Mouse (Mus musculus): ENCODE measurements around the gene Hikeshi. TPM values are rescaled to one million over a fixed set of nuclear protein-coding genes. Genes with fewer than 3 reads are reported as not detected.

The Hikeshi gene
- 10 to 100 TPM; 49.5 to 63.7 TPM for total RNA-seq (2023)

DNA sequence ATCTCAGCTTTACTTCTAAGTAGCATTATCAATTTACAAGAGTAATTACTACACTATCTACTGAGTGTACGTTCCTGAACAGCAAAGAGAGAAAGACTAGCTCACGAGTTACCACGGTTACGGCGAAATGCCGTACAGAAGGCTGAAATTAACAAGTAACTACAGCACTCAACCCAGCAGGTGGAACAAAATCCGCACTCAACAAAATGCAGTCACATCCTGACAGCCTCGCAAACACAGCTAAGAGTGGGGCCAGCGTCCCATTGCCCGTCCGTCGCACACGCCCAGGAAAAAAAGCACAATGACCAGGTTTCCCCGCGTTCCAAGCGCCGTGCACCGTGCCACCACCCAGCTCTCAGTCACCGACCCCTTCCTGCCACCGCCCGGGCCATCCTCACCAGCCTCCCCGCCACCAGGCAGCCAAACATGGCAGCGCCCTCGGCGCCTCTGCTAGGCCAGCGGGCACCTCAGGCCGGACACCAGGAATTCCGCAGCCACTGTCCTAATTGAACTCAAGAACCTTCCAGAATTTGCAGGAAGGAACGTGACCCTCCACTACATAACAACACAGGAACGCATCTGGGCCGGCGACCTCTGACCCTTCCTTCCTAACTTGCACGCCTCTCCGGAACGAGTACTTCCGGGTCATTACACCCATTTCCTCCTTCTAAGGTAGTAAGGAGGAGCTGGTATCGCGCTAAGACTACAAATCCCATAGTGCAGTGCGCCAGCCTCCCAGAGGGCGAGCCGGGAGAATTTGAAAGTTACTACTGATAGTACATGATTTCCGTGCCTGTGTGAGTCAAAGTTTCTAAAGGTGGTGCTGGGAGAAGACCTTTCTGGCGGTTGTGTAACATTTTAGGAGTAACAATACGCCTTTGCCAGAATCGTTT is at the start of gene Hikeshi:
Gene Hikeshi (minus strand): TSS at position 634 of the 893 bp plus-strand sequence.

DNA sequence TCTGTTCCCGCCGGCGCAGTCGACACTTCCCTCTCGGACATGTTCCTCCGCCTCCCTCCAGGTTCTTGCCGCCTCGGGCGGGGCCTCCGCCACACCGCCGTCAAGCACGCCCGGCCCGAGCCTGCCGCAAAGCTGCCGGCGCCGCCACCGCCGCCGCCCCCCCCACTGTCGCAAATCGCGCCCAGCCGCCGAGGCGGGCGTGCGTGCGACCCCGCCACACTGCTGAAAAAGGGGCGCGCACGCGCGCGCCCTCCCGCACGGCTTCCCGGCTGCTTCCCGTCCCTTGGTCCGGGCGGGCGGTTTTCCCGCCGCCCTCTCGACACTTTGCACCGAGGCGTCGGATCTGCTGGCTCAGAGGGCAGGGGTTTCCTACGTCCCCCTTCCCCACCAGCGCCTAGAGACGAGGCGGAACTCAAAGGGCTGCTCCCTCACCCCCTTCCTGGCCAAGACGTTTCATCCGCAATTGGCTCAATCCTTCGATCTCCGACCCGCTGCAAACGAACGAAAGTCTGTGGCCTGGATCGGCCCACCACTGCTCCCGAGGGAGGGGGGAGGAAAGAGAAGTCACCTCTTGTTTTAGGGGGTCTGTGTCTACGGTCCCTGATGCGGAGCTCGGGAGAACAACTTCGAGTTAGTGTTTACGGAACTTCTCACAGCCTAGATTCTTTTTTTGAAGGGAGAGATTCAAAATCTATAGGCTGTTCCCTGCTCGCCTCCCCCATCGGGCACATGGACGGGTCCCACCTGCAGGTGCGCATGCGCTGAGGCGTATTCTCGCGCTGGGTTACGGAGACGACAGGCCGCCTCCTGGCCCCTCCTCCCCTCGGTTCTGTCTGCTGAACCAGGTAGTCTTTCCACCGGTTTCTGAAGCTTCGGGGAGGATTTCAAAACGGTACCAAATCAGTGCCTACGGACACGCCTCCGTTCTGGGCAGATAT is 39.8 kb upstream of the Hikeshi start, which contains the start of gene Eed:
Gene Eed (minus strand): TSS at position 499 of the 938 bp plus-strand sequence.

DNA sequence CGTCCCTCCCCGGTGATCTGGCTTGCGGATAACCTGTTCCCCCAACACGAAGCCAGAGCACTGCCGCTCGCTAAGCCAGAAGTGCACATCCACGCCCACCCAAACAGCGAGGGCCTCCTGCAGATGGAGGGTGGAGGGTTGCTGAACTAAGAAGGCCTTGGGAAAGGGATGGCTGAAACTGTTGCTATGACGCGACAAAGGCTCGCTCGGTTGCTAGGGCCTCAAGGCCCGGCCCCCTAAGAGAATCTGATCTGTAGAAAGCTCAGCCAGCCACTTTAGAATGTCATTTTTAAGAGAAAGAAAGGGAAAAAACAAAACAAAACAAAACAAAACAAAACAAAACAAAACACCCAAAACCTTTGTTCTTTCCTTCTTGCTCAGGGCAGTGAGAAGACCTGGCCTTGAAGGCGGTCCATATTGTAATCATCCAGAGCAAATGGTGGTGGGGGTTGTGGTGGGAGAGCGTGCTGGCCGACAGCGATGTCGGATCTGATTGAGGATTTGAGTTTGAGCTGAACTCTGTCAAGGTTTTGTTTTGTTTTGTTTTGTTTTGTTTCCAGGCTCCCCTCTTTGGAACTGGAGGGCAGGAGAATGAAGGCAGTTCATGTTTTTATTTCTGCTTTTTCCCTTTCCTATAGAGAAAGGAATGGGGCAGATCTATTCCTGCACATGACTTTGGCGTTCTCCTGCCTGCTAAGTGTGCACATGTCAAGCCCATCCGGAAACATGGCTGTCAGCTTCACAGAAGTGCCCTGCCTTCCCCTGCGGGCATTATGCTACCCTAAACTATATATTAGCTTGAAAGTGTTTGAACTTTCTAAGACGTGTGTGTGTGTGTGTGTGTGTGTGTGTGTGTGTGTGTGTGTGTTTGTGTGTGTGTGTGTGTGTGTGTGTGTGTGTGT is 37.3 kb downstream of the Hikeshi start, which contains the start of gene Ccdc81:
Gene Ccdc81 (minus strand): TSS at position 188 of the 902 bp plus-strand sequence.

Other genes with a start within 250 kb of the Hikeshi start
- not detected for gene Ccdc81, start 37.6 kb downstream of the Hikeshi start, total RNA-seq (2023)
- 100 to 1,000 TPM; 132 to 158 TPM for gene Eed, start 39.8 kb upstream of the Hikeshi start, total RNA-seq (2023)
- 100 to 1,000 TPM; 205 to 220 TPM for gene Picalm, start 189.0 kb upstream of the Hikeshi start, total RNA-seq (2023)

All from B cell, adult 67 days (primary cell).